Mouse (Mus musculus) spleen, adult 2 months (tissue): ENCODE data around the gene Fgf10. TPM values are rescaled to one million over a fixed set of nuclear protein-coding genes. Genes with fewer than 3 reads are reported as not detected.

ENCODE experiments used
- DNase-seq, 2 experiments: peaks; one replicate each; pipeline versions ENCODE4 v3.0.0 to v3.0.0-alpha.2; 2012 to 2021; ENCODE audit warnings: low spot score in 2 of 2, low read depth in 1 of 2
- H3K27ac ChIP-seq: fragments of 200-500 bp; 2 replicates; pipeline ENCODE4 v1.5.1; 2012; ENCODE audit warnings: low read length, inconsistent platforms; ENCODE audit not compliant: insufficient read depth
- H3K27me3 ChIP-seq: fragments of 200-500 bp; 2 replicates; pipeline ENCODE4 v1.6.1; 2012; ENCODE audit warnings: mild to moderate bottlenecking, moderate library complexity, low read length, inconsistent platforms; ENCODE audit not compliant: control insufficient read depth, insufficient read depth
- H3K36me3 ChIP-seq: fragments of 200-500 bp; 2 replicates; pipeline ENCODE4 v1.6.1; 2012; ENCODE audit warnings: mild to moderate bottlenecking, low read length, inconsistent platforms; ENCODE audit not compliant: control insufficient read depth, insufficient read depth
- H3K4me1 ChIP-seq: fragments of 200-500 bp; 2 replicates; pipeline ENCODE4 v1.6.1; 2011; ENCODE audit warnings: inconsistent platforms; ENCODE audit not compliant: control insufficient read depth, insufficient read depth, insufficient read length
- H3K4me3 ChIP-seq: fragments of 200-500 bp; 2 replicates; pipeline ENCODE4 v1.5.1; 2011; ENCODE audit warnings: mild to moderate bottlenecking, inconsistent platforms; ENCODE audit not compliant: insufficient read depth, insufficient read length; ENCODE audit errors: extremely low read depth
- CTCF ChIP-seq: fragments of 200-500 bp; IDR thresholded peaks from 2 replicates; pipeline ENCODE4 v1.5.1; 2011; ENCODE audit warnings: mild to moderate bottlenecking, inconsistent platforms; ENCODE audit not compliant: insufficient read depth, insufficient read length, insufficient replicate concordance; ENCODE audit errors: extremely low read depth
- POLR2A ChIP-seq: fragments of 200-500 bp; IDR thresholded peaks from 2 replicates; pipeline ENCODE4 v1.6.1; 2011; ENCODE audit warnings: low read depth, low read length, inconsistent platforms
- WGBS: fragments of 180-500 bp; shearing (Covaris S2); methylation state at CpG from one replicate; pipeline ENCODE4 v1.1.7; 2018; 5-methylcytosine and 5-hydroxymethylcytosine counted together
- polyA plus RNA-seq: library from polyadenylated mRNA; depleted of rRNA; stranded (reverse); fragments of >200 nt; gene quantifications from 2 replicates; pipeline ENCODE4 v1.2.3, GENCODE M21; 2012

Gene Fgf10
- polyA plus RNA-seq, 1 experiment = not detected

GRCm38 (mm10) chr13:118834021-118834420, 164.4 kb downstream of the Fgf10 start:
- H3K4me1 ChIP-seq = no peaks in the 10 kb centered on the region
- H3K27me3 ChIP-seq = no peaks in the 10 kb centered on the region
- no peak overlapping the region for H3K27ac ChIP-seq
- H3K36me3 ChIP-seq = no peaks in the 10 kb centered on the region
- H3K4me3 ChIP-seq = no peak overlapping the region
- no peak for TF ChIP-seq POLR2A
- no peak for TF ChIP-seq CTCF
- DNase-seq = no peak

- 76% methylated on average over 4 of the region's 4 CpGs for WGBS
Measured at GRCm38 (mm10) chr13:118835078-118835477, 165.5 kb downstream of the Fgf10 start.

More at GRCm38 (mm10) chr13:118835078-118835477, 165.5 kb downstream of the Fgf10 start:
- no peaks in the 10 kb centered on the region for H3K4me1 ChIP-seq
- H3K27ac ChIP-seq = no peak overlapping the region
- H3K4me3 ChIP-seq = no peak overlapping the region
- no peak for DNase-seq
- no peaks in the 10 kb centered on the region for H3K27me3 ChIP-seq
- no peak for TF ChIP-seq POLR2A
- no peak for TF ChIP-seq CTCF
- H3K36me3 ChIP-seq = no peaks in the 10 kb centered on the region
